Mouse (Mus musculus) kidney, embryonic 15.5 days (tissue): ENCODE data around the gene Cdc42ep5. TPM values are rescaled to one million over a fixed set of nuclear protein-coding genes. Genes with fewer than 3 reads are reported as not detected.

Source experiments
- ATAC-seq: fragments of 200-750 bp; cut with Nextera tagmentation; replicated peaks from 2 replicates; pipeline ENCODE4 v1.8.0; 2017; ENCODE audit warnings: moderate TSS enrichment; ENCODE audit not compliant: low FRiP score
- H3K27ac ChIP-seq: fragments of 300-500 bp; sonication (generic); 2 replicates; pipeline ENCODE4 v1.5.1; 2015; ENCODE audit warnings: mild to moderate bottlenecking, inconsistent platforms
- H3K27me3 ChIP-seq: fragments of 300-500 bp; sonication (generic); 2 replicates; pipeline ENCODE4 v1.6.1; 2015; ENCODE audit warnings: inconsistent platforms
- H3K36me3 ChIP-seq: fragments of 300-500 bp; sonication (generic); 2 replicates; pipeline ENCODE4 v1.6.1; 2015; ENCODE audit warnings: inconsistent platforms
- H3K4me1 ChIP-seq: fragments of 300-500 bp; sonication (generic); 2 replicates; pipeline ENCODE4 v1.6.1; 2015; ENCODE audit warnings: inconsistent platforms
- H3K4me2 ChIP-seq: fragments of 300-500 bp; sonication (generic); 2 replicates; pipeline ENCODE4 v1.6.1; 2015; ENCODE audit warnings: moderate library complexity, mild to moderate bottlenecking, inconsistent platforms
- H3K4me3 ChIP-seq: fragments of 300-500 bp; sonication (generic); replicated peaks from 2 replicates; pipeline ENCODE4 v1.5.1; 2015; ENCODE audit warnings: mild to moderate bottlenecking, inconsistent platforms
- H3K9ac ChIP-seq: fragments of 300-500 bp; sonication (generic); 2 replicates; pipeline ENCODE4 v1.6.1; 2015; ENCODE audit warnings: mild to moderate bottlenecking, inconsistent platforms
- H3K9me3 ChIP-seq: fragments of 300-500 bp; sonication (generic); replicated peaks from 2 replicates; pipeline ENCODE4 v1.6.1; 2016; ENCODE audit warnings: inconsistent platforms
- WGBS: fragments of 180-500 bp; shearing (Covaris S2); methylation state at CpG from one replicate; pipeline ENCODE4 v1.1.7; 2015; ENCODE audit warnings: mixed read lengths; 5-methylcytosine and 5-hydroxymethylcytosine counted together
- polyA plus RNA-seq: library from polyadenylated mRNA; unstranded; fragments of >200 nt; fragmentation: Nextera tagmentation; extraction: Ambion mirVana; gene quantifications from 2 replicates; pipeline ENCODE4 v1.2.1, GENCODE M21; 2015

Cdc42ep5 gene
- polyA plus RNA-seq, 1 experiment from 2014 or later = 34.7 TPM

- H3K4me1 ChIP-seq = peaks cover 22% of the 10 kb centered on the region
- H3K4me3 ChIP-seq = no peak overlapping the region
- H3K4me2 ChIP-seq = no peak overlapping the region
- H3K9me3 ChIP-seq = no peaks in the 10 kb centered on the region
- no peak overlapping the region for H3K9ac ChIP-seq
- H3K36me3 ChIP-seq = peaks cover 92% of the 10 kb centered on the region
- H3K27ac ChIP-seq = no peak overlapping the region
- no peaks in the 10 kb centered on the region for H3K27me3 ChIP-seq
- no peak for ATAC-seq
- 95% methylated on average over 13 of the region's 13 CpGs for WGBS
Measured at GRCm38 (mm10) chr7:4144046-4144445, 20.6 kb downstream of the Cdc42ep5 start.

- Histone ChIP-seq H3K9me3 (no peaks in the 10 kb centered on the region), H3K27me3 (no peaks in the 10 kb centered on the region), H3K27ac (no peak overlapping the region), H3K9ac (no peak overlapping the region), H3K4me3 (no peak overlapping the region), H3K4me2 (no peak overlapping the region), H3K36me3 (peaks cover 97% of the 10 kb centered on the region), H3K4me1 (peaks cover 19% of the 10 kb centered on the region)
- whole genome bisulfite sequencing = 95% methylated on average over 19 of the region's 19 CpGs
- ATAC-seq = no peak
Measured at GRCm38 (mm10) chr7:4143506-4143905, 21.2 kb downstream of the Cdc42ep5 start.

GRCm38 (mm10) chr7:4142796-4143445, 21.7 kb downstream of the Cdc42ep5 start:
- 92% methylated on average over 10 of the region's 10 CpGs for WGBS
- Histone ChIP-seq H3K9me3 (no peaks in the 10 kb centered on the region), H3K36me3 (peaks cover 100% of the 10 kb centered on the region), H3K9ac (no peak overlapping the region), H3K4me3 (no peak overlapping the region), H3K4me1 (peaks cover 19% of the 10 kb centered on the region), H3K27ac (no peak overlapping the region), H3K27me3 (no peaks in the 10 kb centered on the region), H3K4me2 (no peak overlapping the region)
- ATAC-seq = no peak

DNA sequence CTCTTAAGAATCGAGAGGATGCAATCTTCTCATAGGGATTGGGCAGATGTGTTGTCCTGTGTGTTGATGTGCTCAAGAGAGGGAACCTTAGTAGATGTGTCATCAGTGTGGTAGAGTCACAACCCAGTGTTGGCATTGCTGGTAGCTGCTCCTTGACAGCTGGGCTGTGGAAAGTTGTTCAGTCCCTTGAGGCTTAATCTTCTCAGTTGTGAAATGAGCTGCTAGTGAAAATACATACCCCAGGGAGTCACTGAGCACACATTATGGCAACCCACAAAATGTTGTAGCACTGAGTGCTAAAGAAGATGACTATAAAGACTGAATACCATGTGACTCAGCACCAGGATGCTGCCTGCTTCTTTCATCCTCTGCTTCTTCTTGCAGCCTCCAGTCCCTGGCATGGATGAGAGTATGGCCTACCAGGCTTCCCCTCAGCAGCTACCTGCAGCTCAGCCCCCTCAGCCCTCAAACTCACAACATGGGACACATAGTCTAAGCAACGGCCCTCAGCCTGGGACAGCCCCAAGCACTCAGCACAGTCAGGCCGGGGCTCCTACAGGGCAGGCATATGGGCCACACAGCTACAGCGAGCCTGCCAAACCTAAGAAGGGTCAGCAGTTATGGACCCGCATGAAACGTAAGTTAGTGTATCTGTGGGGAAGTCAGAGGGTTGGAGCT, 22.9 kb downstream of the Cdc42ep5 start:
- 93% methylated on average over 6 of the region's 6 CpGs for WGBS
- Histone ChIP-seq H3K9ac (no peak overlapping the region), H3K27ac (no peak overlapping the region), H3K4me1 (peaks cover 12% of the 10 kb centered on the region), H3K36me3 (peaks cover 89% of the 10 kb centered on the region), H3K4me3 (no peak overlapping the region), H3K27me3 (no peaks in the 10 kb centered on the region), H3K9me3 (no peaks in the 10 kb centered on the region), H3K4me2 (no peak overlapping the region)
- ATAC-seq = no peak

DNA sequence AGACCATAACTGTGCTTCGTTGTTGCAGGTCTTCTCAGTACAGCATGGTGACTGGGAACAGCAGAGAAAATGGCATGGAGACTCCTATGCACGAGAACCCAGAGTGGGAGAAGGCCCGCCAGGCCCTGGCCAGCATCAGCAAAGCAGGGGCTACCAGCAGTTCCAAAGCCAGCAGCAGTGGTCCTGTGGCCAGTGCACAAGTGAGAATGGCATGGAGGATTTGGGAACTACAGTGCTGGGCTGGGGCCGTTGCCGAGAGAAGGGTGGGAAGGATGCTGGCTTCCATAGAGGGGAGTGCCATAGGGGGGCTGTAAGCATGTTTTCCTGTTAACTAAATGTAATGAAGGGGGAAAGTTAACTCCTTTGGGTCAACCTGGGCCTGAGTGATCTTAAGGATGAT, 25.3 kb downstream of the Cdc42ep5 start:
- no peak overlapping the region for H3K27ac ChIP-seq
- H3K36me3 ChIP-seq = peaks cover 65% of the 10 kb centered on the region
- H3K4me3 ChIP-seq = no peak overlapping the region
- peaks cover 22% of the 10 kb centered on the region for H3K4me1 ChIP-seq
- H3K27me3 ChIP-seq = no peaks in the 10 kb centered on the region
- no peaks in the 10 kb centered on the region for H3K9me3 ChIP-seq
- H3K4me2 ChIP-seq = no peak overlapping the region
- ATAC-seq = no peak
- H3K9ac ChIP-seq = no peak overlapping the region
- 92% methylated on average over 5 of the region's 5 CpGs for whole genome bisulfite sequencing

DNA sequence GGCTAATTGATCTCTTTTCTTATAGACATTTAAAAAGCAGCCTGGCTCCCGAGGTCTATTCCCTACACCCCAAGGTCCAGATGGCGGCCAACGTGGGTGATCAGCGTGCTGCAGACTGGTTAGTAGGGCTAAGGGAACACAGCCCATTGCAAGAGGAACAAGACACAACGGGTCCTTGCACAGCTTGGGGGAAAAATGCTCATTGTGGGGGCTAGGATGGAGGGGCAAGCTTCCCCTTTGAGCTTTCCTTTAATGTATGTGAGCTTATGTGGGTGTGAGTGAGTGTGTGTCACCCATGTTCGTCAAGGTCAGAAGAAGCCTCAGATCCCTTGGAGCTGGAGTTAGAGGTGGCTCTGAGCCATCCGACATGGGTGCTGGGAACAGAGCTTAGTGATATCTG, 26.0 kb downstream of the Cdc42ep5 start:
- no peak for ATAC-seq
- Histone ChIP-seq H3K27ac (no peak overlapping the region), H3K4me3 (peak overlapping the region; percentile 73), H3K36me3 (peaks cover 57% of the 10 kb centered on the region), H3K9ac (peak overlapping the region; percentile 81), H3K4me1 (peaks cover 22% of the 10 kb centered on the region), H3K9me3 (no peaks in the 10 kb centered on the region), H3K4me2 (no peak overlapping the region), H3K27me3 (no peaks in the 10 kb centered on the region)
- WGBS = 93% methylated on average over 7 of the region's 7 CpGs

- WGBS = 89% methylated on average over 2 of the region's 2 CpGs
- peaks cover 52% of the 10 kb centered on the region for H3K36me3 ChIP-seq
- peak overlapping the region; percentile 81 for H3K9ac ChIP-seq
- H3K27me3 ChIP-seq = no peaks in the 10 kb centered on the region
- H3K27ac ChIP-seq = no peak overlapping the region
- peaks cover 22% of the 10 kb centered on the region for H3K4me1 ChIP-seq
- ATAC-seq = no peak
- peak overlapping the region; percentile 85 for H3K4me2 ChIP-seq
- H3K4me3 ChIP-seq = peak overlapping the region; percentile 73
- H3K9me3 ChIP-seq = no peaks in the 10 kb centered on the region
Measured at GRCm38 (mm10) chr7:4138181-4138580, 26.5 kb downstream of the Cdc42ep5 start.

DNA sequence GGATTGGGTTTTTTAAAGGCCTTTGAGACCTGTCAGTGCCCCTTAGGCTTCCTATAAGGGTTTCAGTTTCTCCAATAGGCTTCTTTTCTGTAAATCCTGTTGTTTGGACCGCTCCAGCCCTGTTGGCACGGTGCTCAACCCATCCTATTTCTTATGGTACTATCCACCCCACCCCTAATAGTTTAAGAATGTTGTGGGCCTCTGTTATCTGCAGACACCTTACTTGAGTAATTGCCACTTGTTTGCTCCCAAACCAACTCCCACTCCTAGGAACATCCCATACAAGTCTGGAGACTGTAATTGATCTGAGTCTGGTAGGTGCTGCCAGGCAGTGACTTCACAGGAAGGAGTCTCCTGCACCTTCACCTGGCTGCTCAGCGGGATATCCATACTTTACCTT, 26.9 kb downstream of the Cdc42ep5 start:
- Histone ChIP-seq H3K4me3 (peak overlapping the region; percentile 73), H3K9ac (peak overlapping the region; percentile 81), H3K4me1 (peaks cover 22% of the 10 kb centered on the region), H3K36me3 (peaks cover 48% of the 10 kb centered on the region), H3K4me2 (peak overlapping the region; percentile 85), H3K27me3 (no peaks in the 10 kb centered on the region), H3K9me3 (no peaks in the 10 kb centered on the region), H3K27ac (peak overlapping the region; percentile 98; the same call in 1 of the 2 replicates)
- no peak for ATAC-seq
- 52% methylated on average over 3 of the region's 3 CpGs for WGBS

- WGBS = under 1% methylated on average over 56 of the region's 78 CpGs
- Histone ChIP-seq H3K27ac (peak within 1 kb of the TSS; percentile 98), H3K9me3 (no peaks in the 10 kb centered on the region), H3K4me3 (peak within 1 kb of the TSS; percentile 73), H3K4me1 (peaks cover 22% of the 10 kb centered on the region), H3K4me2 (peak within 1 kb of the TSS; percentile 85), H3K9ac (peak within 1 kb of the TSS; percentile 81), H3K27me3 (no peaks in the 10 kb centered on the region), H3K36me3 (peaks cover 40% of the 10 kb centered on the region)
- peak; percentile 99 for ATAC-seq
Measured at GRCm38 (mm10) chr7:4136771-4137531, 27.7 kb downstream of the Cdc42ep5 start, which contains the start of gene Leng8. Gene Leng8, plus strand, starts transcription at chr7:4137039.

- H3K4me2 ChIP-seq = peak overlapping the region; percentile 85
- H3K9ac ChIP-seq = peak overlapping the region; percentile 64
- peak overlapping the region; percentile 73 for H3K4me3 ChIP-seq
- no peaks in the 10 kb centered on the region for H3K9me3 ChIP-seq
- H3K36me3 ChIP-seq = peaks cover 35% of the 10 kb centered on the region
- WGBS = under 1% methylated on average over 16 of the region's 16 CpGs
- ATAC-seq = peak; percentile 29
- H3K27me3 ChIP-seq = no peaks in the 10 kb centered on the region
- H3K4me1 ChIP-seq = peaks cover 24% of the 10 kb centered on the region
- H3K27ac ChIP-seq = peak overlapping the region; percentile 81
Measured at GRCm38 (mm10) chr7:4136404-4136770, 28.3 kb downstream of the Cdc42ep5 start.

DNA sequence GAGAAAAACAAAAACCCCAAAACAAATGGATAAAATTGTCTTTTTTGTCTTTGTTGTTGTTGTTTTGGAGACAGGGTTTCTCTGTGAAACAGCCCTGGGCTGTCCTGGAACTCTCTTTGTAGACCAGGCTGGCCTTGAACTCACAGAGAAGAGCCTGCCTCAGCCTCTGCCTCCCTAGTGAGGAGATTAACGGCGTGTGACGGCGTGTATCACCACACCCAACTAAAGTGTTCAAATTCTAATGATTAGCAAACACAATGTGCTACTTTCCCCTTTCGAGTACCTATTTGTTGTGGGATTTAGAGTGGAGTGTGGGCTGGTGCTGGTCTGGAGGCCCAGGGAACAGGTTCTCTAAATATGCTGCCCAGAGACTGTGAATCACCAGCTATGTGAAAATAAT, 29.7 kb downstream of the Cdc42ep5 start:
- no peak for ATAC-seq
- H3K4me1 ChIP-seq = peaks cover 30% of the 10 kb centered on the region
- no peaks in the 10 kb centered on the region for H3K27me3 ChIP-seq
- 89% methylated on average over 5 of the region's 5 CpGs for WGBS
- no peak overlapping the region for H3K4me2 ChIP-seq
- H3K9ac ChIP-seq = no peak overlapping the region
- no peak overlapping the region for H3K4me3 ChIP-seq
- no peaks in the 10 kb centered on the region for H3K9me3 ChIP-seq
- peaks cover 20% of the 10 kb centered on the region for H3K36me3 ChIP-seq
- no peak overlapping the region for H3K27ac ChIP-seq

DNA sequence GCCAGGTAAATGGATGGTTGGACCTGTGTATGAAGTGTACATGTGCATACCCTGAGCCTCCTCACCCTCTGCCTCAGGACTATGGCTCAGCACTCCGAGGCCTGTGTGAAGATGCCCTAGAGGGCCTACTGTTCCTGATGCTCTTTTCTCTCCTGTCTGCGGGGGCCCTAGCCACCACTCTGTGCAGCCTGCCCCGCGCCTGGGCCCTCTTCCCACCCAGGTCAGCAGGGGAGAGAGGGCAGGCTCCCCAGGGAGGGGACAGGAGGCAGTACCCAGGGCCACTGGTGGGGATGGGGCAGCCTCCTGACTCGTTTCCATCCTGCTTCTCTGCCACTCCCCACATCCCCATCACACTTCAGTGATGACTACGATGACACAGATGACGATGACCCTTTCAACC, 31.7 kb downstream of the Cdc42ep5 start:
- no peak overlapping the region for H3K9ac ChIP-seq
- no peak for ATAC-seq
- H3K36me3 ChIP-seq = 0 out of 2 replicates have a peak, but pooled peaks cover under 1% of the 10 kb centered on the region
- H3K4me3 ChIP-seq = no peak overlapping the region
- no peak overlapping the region for H3K27ac ChIP-seq
- H3K9me3 ChIP-seq = no peaks in the 10 kb centered on the region
- H3K4me1 ChIP-seq = peaks cover 23% of the 10 kb centered on the region
- H3K4me2 ChIP-seq = no peak overlapping the region
- 82% methylated on average over 4 of the region's 7 CpGs for WGBS
- no peaks in the 10 kb centered on the region for H3K27me3 ChIP-seq
